Mouse (Mus musculus): ENCODE data around the gene Efnb2. TPM values are rescaled to one million over a fixed set of nuclear protein-coding genes. Genes with fewer than 3 reads are reported as not detected.

The Efnb2 gene
- polyA plus RNA-seq, 1 experiment from 2014 or later, result 21.9 TPM

GRCm38 (mm10) chr8:8657692-8658355 is 3.2 kb downstream of the Efnb2 start:
- DNase-seq (ENCODE audit: low spot score), result peak; percentile 47

GRCm38 (mm10) chr8:8656578-8657441 is 4.2 kb downstream of the Efnb2 start:
- peaks cover 52% of the 10 kb centered on the region for H3K4me1 ChIP-seq (replicated peaks; ENCODE audit: control insufficient read depth, insufficient read depth, low read length)
- peak overlapping the region; percentile 92 for H3K9ac ChIP-seq
- no peaks in the 10 kb centered on the region for H3K27me3 ChIP-seq (ENCODE audit: control insufficient read depth, insufficient read depth, low read length)
- WGBS, result 4% methylated on average over 14 of the region's 14 CpGs
- H3K9me3 ChIP-seq (ENCODE audit: control insufficient read depth, low read length), result no peaks in the 10 kb centered on the region
- DNase-seq (ENCODE audit: low spot score) (peak; percentile 56), ATAC-seq (ENCODE audit: low FRiP score) (no peak)
- H3K4me2 ChIP-seq (replicated peaks), result peak overlapping the region; percentile 86
- H3K36me3 ChIP-seq (replicated peaks; ENCODE audit: control insufficient read depth, insufficient read depth), result no peaks in the 10 kb centered on the region
- peak overlapping the region; percentile 85 for H3K4me3 ChIP-seq (replicated peaks; ENCODE audit: low read length)
- peak overlapping the region; percentile 90 for H3K27ac ChIP-seq

More at GRCm38 (mm10) chr8:8657692-8658355, 3.2 kb downstream of the Efnb2 start:
- no peak for ATAC-seq (ENCODE audit: low FRiP score)
- Histone ChIP-seq H3K27ac (peak overlapping the region; percentile 90), H3K9ac (peak overlapping the region; percentile 92), H3K27me3 (ENCODE audit: control insufficient read depth, insufficient read depth, low read length) (no peaks in the 10 kb centered on the region), H3K9me3 (ENCODE audit: control insufficient read depth, low read length) (no peaks in the 10 kb centered on the region), H3K4me2 (replicated peaks) (peak overlapping the region; percentile 86), H3K36me3 (replicated peaks; ENCODE audit: control insufficient read depth, insufficient read depth) (no peaks in the 10 kb centered on the region), H3K4me3 (replicated peaks; ENCODE audit: low read length) (peak overlapping the region; percentile 85), H3K4me1 (replicated peaks; ENCODE audit: control insufficient read depth, insufficient read depth, low read length) (peaks cover 42% of the 10 kb centered on the region)
- WGBS, result 6% methylated on average over 5 of the region's 5 CpGs

- DNase-seq (ENCODE audit: low spot score) (peak; percentile 50), ATAC-seq (ENCODE audit: low FRiP score) (no peak)
- peak overlapping the region; percentile 90 for H3K27ac ChIP-seq
- H3K9ac ChIP-seq, result peak overlapping the region; percentile 92
- H3K4me3 ChIP-seq (replicated peaks; ENCODE audit: low read length), result peak overlapping the region; percentile 85
- no peaks in the 10 kb centered on the region for H3K9me3 ChIP-seq (ENCODE audit: control insufficient read depth, low read length)
- H3K4me1 ChIP-seq (replicated peaks; ENCODE audit: control insufficient read depth, insufficient read depth, low read length), result peaks cover 59% of the 10 kb centered on the region
- peak overlapping the region; percentile 86 for H3K4me2 ChIP-seq (replicated peaks)
- H3K36me3 ChIP-seq (replicated peaks; ENCODE audit: control insufficient read depth, insufficient read depth), result no peaks in the 10 kb centered on the region
- no peaks in the 10 kb centered on the region for H3K27me3 ChIP-seq (ENCODE audit: control insufficient read depth, insufficient read depth, low read length)
- WGBS, result 6% methylated on average over 24 of the region's 24 CpGs
These were observed 5.4 kb downstream of the Efnb2 start for GRCm38 (mm10) chr8:8655346-8656340.

- Histone ChIP-seq H3K4me2 (replicated peaks) (peak overlapping the region; percentile 86), H3K27me3 (ENCODE audit: control insufficient read depth, insufficient read depth, low read length) (no peaks in the 10 kb centered on the region), H3K9me3 (ENCODE audit: control insufficient read depth, low read length) (no peaks in the 10 kb centered on the region), H3K27ac (peak overlapping the region; percentile 90; the same call in 1 of the 2 replicates), H3K4me3 (replicated peaks; ENCODE audit: low read length) (peak overlapping the region; percentile 17), H3K9ac (peak overlapping the region; percentile 52), H3K36me3 (replicated peaks; ENCODE audit: control insufficient read depth, insufficient read depth) (no peaks in the 10 kb centered on the region), H3K4me1 (replicated peaks; ENCODE audit: control insufficient read depth, insufficient read depth, low read length) (peaks cover 68% of the 10 kb centered on the region)
- DNase-seq (ENCODE audit: low spot score) (no peak), ATAC-seq (ENCODE audit: low FRiP score) (no peak)
- 10% methylated on average over 12 of the region's 12 CpGs for WGBS
These were observed 7.0 kb downstream of the Efnb2 start for GRCm38 (mm10) chr8:8653906-8654489.

- Histone ChIP-seq H3K4me3 (replicated peaks; ENCODE audit: low read length) (peak overlapping the region; percentile 17; the same call in 1 of the 2 replicates), H3K4me1 (replicated peaks; ENCODE audit: control insufficient read depth, insufficient read depth, low read length) (peaks cover 68% of the 10 kb centered on the region), H3K27ac (peak overlapping the region; percentile 52; the same call in 1 of the 2 replicates)
These were observed 7.7 kb downstream of the Efnb2 start for GRCm38 (mm10) chr8:8653343-8653742.

GRCm38 (mm10) chr8:8652388-8652787 is 8.7 kb downstream of the Efnb2 start:
- Histone ChIP-seq H3K4me1 (replicated peaks; ENCODE audit: control insufficient read depth, insufficient read depth, low read length) (peaks cover 64% of the 10 kb centered on the region), H3K36me3 (replicated peaks; ENCODE audit: control insufficient read depth, insufficient read depth) (no peaks in the 10 kb centered on the region), H3K27me3 (ENCODE audit: control insufficient read depth, insufficient read depth, low read length) (no peaks in the 10 kb centered on the region), H3K4me2 (replicated peaks) (0 out of 2 replicates have a peak overlapping the region, but pooled peaks have one; percentile 86), H3K27ac (no peak overlapping the region), H3K4me3 (replicated peaks; ENCODE audit: low read length) (no peak overlapping the region), H3K9me3 (ENCODE audit: control insufficient read depth, low read length) (no peaks in the 10 kb centered on the region), H3K9ac (no peak overlapping the region)
- ATAC-seq (ENCODE audit: low FRiP score), result no peak
- WGBS, result 86% methylated on average over 4 of the region's 4 CpGs
- DNase-seq (ENCODE audit: low spot score), result no peak

More at GRCm38 (mm10) chr8:8653343-8653742, 7.7 kb downstream of the Efnb2 start:
- H3K4me2 ChIP-seq (replicated peaks), result peak overlapping the region; percentile 86
- no peaks in the 10 kb centered on the region for H3K9me3 ChIP-seq (ENCODE audit: control insufficient read depth, low read length)
- H3K27me3 ChIP-seq (ENCODE audit: control insufficient read depth, insufficient read depth, low read length), result no peaks in the 10 kb centered on the region
- ATAC-seq (ENCODE audit: low FRiP score) (no peak), DNase-seq (ENCODE audit: low spot score) (no peak)
- H3K9ac ChIP-seq, result peak overlapping the region; percentile 52
- H3K36me3 ChIP-seq (replicated peaks; ENCODE audit: control insufficient read depth, insufficient read depth), result no peaks in the 10 kb centered on the region
- WGBS, result 37% methylated on average over 5 of the region's 5 CpGs

GRCm38 (mm10) chr8:8649944-8650343 is 11.1 kb downstream of the Efnb2 start:
- Histone ChIP-seq H3K27ac (0 out of 2 replicates have a peak overlapping the region, but pooled peaks have one; percentile 1), H3K4me1 (replicated peaks; ENCODE audit: control insufficient read depth, insufficient read depth, low read length) (peaks cover 51% of the 10 kb centered on the region), H3K9ac (no peak overlapping the region), H3K9me3 (ENCODE audit: control insufficient read depth, low read length) (no peaks in the 10 kb centered on the region), H3K36me3 (replicated peaks; ENCODE audit: control insufficient read depth, insufficient read depth) (0 out of 2 replicates have a peak, but pooled peaks cover 4% of the 10 kb centered on the region), H3K27me3 (ENCODE audit: control insufficient read depth, insufficient read depth, low read length) (no peaks in the 10 kb centered on the region), H3K4me2 (replicated peaks) (0 out of 2 replicates have a peak overlapping the region, but pooled peaks have one; percentile 16), H3K4me3 (replicated peaks; ENCODE audit: low read length) (no peak overlapping the region)
- 39% methylated on average over 8 of the region's 8 CpGs for WGBS
- DNase-seq (ENCODE audit: low spot score) (peak; percentile 70), ATAC-seq (ENCODE audit: low FRiP score) (peak; percentile 29; the same call in 1 of the 2 replicates)

GRCm38 (mm10) chr8:8649536-8649935 is 11.5 kb downstream of the Efnb2 start:
- H3K36me3 ChIP-seq (replicated peaks; ENCODE audit: control insufficient read depth, insufficient read depth), result 0 out of 2 replicates have a peak, but pooled peaks cover 4% of the 10 kb centered on the region
- no peak overlapping the region for H3K9ac ChIP-seq
- 0 out of 2 replicates have a peak overlapping the region, but pooled peaks have one; percentile 1 for H3K27ac ChIP-seq
- H3K4me1 ChIP-seq (replicated peaks; ENCODE audit: control insufficient read depth, insufficient read depth, low read length), result peaks cover 48% of the 10 kb centered on the region
- H3K9me3 ChIP-seq (ENCODE audit: control insufficient read depth, low read length), result no peaks in the 10 kb centered on the region
- H3K4me3 ChIP-seq (replicated peaks; ENCODE audit: low read length), result no peak overlapping the region
- ATAC-seq (ENCODE audit: low FRiP score) (peak; percentile 29; the same call in 1 of the 2 replicates), DNase-seq (ENCODE audit: low spot score) (no peak)
- no peak overlapping the region for H3K4me2 ChIP-seq (replicated peaks)
- no peaks in the 10 kb centered on the region for H3K27me3 ChIP-seq (ENCODE audit: control insufficient read depth, insufficient read depth, low read length)
- WGBS, result 84% methylated on average over 3 of the region's 3 CpGs
